Mouse (Mus musculus): ENCODE results near the gene Sox21.
A peak's percentile ranks its signal among the peaks of the same experiment; 100 is the strongest.

Sox21 gene

GRCm38 (mm10) chr14:118236886-118237289, at the start of gene Sox21:
Gene Sox21 (minus strand): TSS chr14:118237030.
- DNase-seq, result peak in 1 of 2 experiments; percentile 6

DNA sequence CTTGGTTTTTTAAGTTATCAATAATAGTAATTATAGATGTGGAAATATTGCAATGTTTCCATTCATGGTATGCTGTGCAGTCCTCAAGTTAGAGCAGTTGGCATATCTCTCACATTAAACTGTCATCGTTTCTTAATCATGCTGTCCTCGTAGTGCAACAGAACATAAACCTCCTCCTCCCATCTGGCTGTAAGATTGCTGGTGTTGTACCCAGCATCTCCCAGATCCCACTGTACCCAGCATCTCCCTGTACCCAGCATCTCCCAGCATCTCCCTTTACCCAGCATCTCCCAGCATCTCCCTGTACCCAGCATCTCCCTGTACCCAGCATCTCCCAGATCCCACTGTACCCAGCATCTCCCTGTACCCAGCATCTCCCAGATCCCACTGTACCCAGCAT, 49.3 kb upstream of the Sox21 start:
- DNase-seq, result no peak

DNA sequence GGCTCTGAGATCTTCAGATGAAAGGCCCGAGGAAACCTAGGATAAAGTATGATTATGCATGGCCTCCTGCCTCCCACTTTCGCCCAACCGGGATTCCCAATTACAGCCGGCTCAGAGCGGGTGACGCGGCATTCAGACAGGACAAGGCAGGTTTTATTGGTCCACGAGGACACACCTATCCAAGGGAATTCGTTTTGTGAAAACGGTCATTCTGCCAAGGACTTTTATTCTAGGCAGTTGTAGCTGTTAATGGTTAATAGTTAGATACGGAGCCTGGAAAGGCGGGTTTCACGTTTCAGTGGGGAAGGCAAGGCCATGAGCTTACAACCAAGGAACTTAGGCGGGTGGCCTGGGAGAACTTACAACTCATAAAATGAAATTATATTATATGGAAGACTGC, 46.1 kb upstream of the Sox21 start:
- no peak for DNase-seq

DNA sequence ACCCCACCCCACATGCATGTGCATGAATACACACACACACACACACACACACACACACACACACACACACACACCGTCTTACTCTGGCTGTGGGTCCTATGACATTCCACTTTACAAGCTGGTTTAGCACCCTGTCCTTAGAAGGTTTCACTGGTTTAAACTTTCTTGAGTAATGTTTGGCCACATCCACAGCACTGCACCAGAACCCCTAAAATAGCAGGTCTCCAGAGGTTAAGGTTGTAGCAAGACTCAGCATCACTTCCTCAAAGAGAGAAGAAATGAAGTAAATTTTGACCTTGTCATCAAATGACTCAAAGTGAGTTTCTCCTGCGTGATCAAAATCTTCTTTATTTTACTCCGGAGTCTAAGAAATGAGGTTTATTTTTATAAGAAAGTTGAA, 45.4 kb upstream of the Sox21 start:
- no peak for DNase-seq

DNA sequence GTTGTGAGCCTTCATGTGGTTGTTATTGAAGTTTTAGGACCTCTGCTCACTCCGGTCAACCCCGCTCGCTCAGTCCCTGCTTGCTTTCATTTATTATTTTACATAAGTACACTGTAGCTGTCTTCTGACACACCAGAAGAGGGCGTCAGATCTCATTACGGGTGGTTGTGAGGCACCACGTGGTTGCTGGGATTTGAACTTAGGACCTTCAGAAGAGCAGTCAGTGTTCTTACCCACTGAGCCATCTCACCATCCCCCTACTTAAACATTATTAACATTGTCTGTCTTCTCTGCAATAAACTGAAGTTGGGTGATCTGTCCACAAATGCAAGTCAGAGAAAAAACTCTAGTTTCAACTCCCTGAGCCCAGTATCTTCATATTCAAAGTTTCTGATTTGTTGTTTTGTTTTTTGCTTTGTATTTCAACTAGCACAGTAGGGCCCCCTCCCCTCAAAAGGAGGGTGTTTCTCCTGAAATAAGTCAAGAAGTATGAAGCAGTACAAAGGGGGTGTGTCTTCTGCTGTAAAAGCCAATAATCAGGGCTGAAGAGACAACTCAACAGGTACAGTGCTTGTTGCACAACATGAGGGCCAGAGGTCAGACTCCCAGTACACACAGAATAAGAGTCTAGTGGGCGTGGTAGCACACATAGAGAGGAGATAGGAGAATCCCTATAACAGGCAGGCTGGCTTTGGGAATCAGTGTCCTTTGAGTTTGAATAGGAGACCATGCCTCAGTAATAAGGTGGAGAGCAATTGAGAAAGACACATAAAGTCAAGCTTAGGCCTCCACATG, 41.1 kb upstream of the Sox21 start:
- DNase-seq, result no peak

DNA sequence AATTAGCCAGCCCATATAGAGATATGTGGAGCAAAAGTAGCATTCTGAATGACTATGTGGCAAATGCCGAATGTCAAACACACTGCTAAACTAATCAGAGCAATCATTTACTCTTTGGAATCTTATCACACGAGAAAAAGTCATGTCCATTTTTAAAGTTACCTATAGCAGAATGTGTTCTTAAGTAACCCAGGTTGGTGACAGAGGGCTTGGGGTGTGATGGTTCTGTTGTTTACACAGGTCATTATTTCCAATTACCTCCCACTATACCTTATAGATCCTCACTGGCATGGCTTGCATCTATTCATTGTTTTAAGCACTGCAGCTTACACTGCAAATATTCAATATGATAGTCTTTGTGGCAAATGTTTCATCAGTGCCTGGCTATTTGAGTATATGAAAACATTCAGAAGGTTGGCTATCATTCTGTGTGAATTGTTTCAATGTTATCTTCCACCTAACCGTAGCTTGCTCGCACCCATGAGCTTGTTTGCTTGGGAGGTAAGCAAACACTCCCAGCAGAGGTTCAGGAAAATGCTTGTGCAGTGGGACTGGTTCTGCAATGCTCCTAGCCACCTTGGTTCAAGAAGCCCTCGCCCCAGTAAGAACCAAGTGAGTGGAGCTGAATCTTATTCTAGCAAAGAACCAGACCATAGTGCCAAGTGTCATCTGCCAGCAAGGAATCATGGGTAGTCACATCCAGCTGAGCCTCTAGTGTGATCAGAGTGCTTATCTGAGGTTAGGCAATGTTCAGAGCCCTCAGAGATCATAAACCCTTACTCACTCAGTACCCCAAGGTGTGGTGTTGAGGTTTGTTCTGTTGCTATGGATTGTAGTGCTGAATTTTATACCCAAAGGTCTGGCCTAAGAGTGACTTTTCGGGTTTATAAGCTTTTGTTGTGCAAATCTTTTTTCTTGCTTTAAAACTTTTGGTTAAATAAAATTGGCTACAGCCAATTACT, 36.0 kb upstream of the Sox21 start:
- DNase-seq, result no peak

DNA sequence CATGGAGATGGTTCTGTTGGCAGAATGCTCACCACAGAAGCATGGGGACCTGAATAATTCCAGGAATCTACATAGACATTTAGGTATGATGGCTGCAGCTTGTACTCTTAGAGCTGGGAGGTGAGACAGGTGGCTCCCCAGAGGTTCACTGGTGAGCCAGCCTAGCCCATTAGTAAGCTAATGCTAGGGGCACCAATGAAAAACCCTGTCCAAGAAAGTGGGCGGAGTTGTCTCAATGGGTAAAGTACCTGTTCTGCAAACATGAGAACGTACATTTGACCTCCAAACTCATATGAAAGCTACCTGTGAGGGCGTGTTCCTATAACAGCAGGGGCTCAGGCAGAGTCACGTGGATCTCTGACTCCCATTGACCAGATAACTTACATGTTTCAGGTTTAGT, 32.0 kb upstream of the Sox21 start:
- DNase-seq, result no peak

DNA sequence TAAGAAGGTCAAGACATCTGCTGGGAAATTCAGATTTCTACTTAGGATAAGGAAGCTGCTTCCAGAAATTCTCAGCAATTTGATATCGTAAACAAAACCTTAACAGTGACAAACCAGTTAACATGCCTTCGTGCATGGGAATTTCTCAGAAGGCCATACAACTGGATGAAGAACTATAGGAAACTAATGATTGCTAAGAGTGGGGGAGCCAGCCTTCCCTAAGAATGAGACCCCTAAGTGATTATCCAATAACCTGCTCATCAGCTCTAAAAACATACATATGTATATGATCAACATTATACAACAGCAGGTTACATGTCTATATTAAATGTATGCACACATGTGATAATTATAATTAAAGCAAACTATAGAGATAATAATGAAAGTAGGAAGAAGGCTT, 29.8 kb upstream of the Sox21 start, which contains the start of gene Gm9376:
Gene Gm9376, plus strand, starts transcription at position 301 of the 400 bp plus-strand sequence.
- no peak for DNase-seq

DNA sequence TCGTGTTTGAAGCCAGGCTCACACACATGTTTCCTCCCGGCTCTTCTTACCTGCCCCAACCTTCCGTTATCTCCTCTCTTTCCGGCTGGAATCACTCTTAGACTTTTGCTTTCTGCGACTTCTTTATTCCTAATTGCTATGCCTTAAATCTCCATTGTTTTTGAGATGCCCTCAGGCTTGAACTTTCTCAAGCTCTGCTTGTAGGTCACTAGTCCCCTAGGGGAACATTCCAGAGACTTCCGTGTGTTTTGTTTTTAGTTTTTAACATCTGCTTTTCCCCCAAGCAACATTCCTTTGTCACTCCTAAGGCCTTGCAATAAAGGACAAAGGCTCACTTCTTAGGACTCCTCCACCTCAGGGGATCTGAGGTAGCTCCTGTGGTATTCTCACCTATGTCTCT, 16.6 kb upstream of the Sox21 start:
- no peak for DNase-seq

DNA sequence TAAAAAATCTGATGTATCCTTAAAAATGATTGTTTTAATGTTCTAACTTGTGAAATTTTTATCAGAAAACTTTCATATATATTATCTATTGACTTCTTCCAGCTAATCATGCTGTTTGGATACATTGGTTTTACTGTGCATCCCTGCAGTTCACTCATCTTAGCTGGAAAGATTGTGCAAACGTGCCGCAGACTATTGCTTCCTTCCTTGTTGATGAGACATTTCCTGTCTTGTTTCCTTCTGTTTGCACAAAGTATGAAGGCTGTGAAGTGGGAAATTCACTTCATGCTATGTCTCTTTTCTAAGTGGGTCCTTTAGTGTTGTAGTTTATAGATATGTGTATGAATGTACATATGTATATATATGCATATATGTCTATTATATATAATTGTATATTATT, 4.6 kb upstream of the Sox21 start:
- no peak for DNase-seq

- DNase-seq, result no peak
Observed at GRCm38 (mm10) chr14:118239351-118239750, 2.5 kb upstream of the Sox21 start.

GRCm38 (mm10) chr14:118237786-118238185, 956 bp upstream of the Sox21 start:
- DNase-seq, result no peak

DNA sequence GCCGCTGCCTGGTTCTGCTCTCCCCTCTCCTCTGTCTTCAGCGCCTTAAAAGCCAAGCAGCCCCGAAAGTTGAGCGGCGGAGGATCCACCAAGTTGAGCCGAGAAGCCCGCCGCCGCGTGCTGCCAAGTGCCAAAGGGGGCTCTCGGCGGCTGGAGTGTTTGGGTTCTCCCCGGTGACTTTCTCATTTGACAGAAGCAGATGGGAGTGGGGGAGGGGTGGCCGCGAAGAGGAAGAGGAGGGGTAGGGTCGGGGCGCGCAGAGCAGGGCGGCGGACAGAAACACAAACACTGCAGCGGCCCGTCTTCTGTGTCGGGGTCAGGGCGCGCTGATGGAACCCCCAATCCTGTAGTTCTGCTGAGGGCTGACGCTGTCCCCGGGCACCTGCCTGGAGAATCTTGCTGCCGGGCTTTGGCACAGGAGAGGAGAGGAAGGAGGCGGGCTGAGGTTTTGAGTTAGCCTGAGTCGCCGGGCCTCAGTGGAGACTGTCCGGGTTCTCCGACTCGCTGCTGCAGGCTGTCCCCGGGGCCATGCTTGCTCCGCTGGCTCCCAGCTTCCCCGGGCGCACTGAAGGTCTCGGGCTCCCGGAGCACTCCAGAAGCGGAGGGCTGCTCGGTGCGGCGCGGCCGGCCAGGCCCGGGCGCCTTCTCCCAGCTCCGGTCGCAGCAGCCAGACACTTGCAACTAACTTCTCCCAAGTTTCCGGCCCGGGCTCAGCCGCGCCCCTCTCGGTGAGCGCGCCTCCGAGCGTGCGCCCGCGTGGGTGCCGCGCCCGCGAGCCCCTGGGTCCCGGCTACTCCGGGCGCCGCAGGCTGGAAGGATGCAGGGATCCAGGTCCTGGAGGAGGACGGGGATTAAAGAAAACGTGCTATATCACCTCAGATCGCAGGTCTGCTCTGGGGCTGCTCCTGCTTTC, 601 bp downstream of the Sox21 start:
- peak in 1 of 2 experiments; percentile 6 for DNase-seq

- peak in 1 of 2 experiments; percentile 5 for DNase-seq
Observed at GRCm38 (mm10) chr14:118235361-118235972, 1.4 kb downstream of the Sox21 start.

- no peak for DNase-seq
Observed at GRCm38 (mm10) chr14:118234541-118235210, 2.2 kb downstream of the Sox21 start.

GRCm38 (mm10) chr14:118233786-118234540, 2.9 kb downstream of the Sox21 start:
- no peak for DNase-seq

- no peak for DNase-seq
Observed at GRCm38 (mm10) chr14:118232381-118232970, 4.4 kb downstream of the Sox21 start.

DNA sequence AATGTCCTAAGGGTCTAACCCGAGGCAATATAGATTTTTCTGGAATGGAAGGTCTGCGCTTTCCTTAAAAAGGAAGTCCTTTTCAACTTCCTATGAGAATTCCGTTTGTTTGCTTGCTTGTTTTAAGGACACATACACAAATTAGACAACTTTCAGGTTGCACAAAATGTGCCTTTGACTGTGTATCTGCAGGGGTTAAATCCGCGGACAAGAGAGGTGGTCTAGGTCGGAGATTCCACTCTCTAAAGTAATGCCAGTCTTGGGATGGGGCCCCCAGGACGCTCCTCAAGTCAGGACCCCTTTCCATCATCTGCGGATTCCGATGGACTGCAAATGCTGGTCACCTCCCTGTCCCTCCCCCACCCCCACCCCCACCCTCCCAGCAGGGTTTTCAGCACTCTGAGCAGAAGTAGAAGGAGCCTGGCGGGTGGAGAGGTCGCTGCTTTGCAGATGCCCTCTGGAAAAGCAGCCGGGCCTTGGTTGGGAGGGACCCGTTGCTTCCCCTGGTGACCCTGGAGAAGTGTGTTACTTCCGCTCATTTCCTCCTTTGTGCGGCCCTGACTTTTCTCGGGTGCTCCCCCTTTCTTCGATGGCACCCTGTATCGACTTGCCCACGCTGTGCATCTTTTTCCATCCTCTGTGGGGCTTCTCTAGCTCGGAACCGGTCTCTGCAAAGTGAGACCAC, 10.2 kb downstream of the Sox21 start:
- no peak for DNase-seq

GRCm38 (mm10) chr14:118225911-118226310, 10.9 kb downstream of the Sox21 start:
- DNase-seq, result no peak

Measured in thymus, adult 18-20 months (tissue).